Mouse (Mus musculus) G1E (cell line): Measurements from ENCODE around the gene Xpnpep3.

ENCODE experiments used
- CTCF ChIP-seq: IDR thresholded peaks from 2 replicates; pipeline ENCODE4 v1.5.1; 2012; ENCODE audit warnings: low read depth, low read length, inconsistent platforms, mixed read lengths
- GATA1 ChIP-seq: IDR thresholded peaks from 2 replicates; pipeline ENCODE4 v1.6.1; 2012; ENCODE audit warnings: borderline replicate concordance, low read length, inconsistent platforms, mixed read lengths
- POLR2AphosphoS5 ChIP-seq: IDR thresholded peaks from 2 replicates; pipeline ENCODE4 v1.6.1; 2012; ENCODE audit warnings: low read depth, low read length, inconsistent platforms; ENCODE audit not compliant: insufficient replicate concordance
- TAL1 ChIP-seq: conservative IDR thresholded peaks from 2 replicates; pipeline ENCODE4 v1.6.1; 2012; ENCODE audit warnings: low read depth, low read length, inconsistent platforms, mixed read lengths

DNA sequence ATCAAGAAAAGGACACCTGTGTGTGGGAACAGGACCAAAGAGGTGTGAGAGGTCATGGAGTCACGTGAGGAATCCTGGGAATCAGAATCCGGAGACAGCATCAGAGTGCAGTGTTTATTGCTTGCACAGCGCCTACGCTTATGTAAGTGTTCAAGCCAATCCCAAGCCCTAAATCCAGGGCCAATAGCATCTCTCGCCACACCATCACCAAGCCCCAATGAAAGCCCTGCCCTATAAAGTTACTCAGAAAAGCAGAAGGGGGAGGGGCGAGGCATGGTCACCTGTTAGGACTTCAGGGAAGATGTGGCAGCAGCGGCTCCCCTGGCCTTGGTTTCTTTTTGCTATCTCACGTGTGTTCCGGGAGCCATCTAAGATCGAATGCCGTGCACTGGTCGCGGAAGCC lies 81.0 kb downstream of the Xpnpep3 start:
- TF ChIP-seq CTCF (no peak), TAL1 (no peak), POLR2AphosphoS5 (no peak), GATA1 (no peak)
